Mouse (Mus musculus) heart, postnatal 4 days (tissue): Measurements from ENCODE around the gene Grm8. TPM values are rescaled to one million over a fixed set of nuclear protein-coding genes. Genes with fewer than 3 reads are reported as not detected.

Experiments used
- DNase-seq: peaks from one replicate; pipeline ENCODE4 v3.0.0; 2021
- total RNA-seq, 2 experiments: library from RNA; stranded (reverse); gene quantifications; 2 replicates each; pipeline ENCODE4 v1.2.3; 2021

Grm8 gene
- total RNA-seq, 2 experiments from 2014 or later = not detected

DNA sequence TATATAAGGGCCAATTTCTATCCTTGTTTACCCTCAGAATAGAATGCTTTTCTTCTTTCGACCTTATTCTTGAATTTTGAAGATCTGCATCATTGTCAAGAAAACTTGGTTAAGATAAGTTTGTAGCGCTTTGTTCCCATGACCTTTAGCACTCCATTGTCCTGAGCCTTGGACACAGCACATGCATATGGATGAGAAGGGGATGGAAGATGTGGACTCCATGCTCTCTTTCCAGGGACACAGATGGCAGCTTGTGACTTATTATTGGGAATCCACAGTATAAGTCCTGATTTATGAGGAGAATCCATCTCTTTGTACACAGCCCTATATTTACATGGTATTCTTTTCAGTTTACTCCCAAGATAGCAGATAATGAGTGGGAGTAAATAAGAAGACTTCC lies 554.5 kb downstream of the Grm8 start:
- DNase-seq = no peak

DNA sequence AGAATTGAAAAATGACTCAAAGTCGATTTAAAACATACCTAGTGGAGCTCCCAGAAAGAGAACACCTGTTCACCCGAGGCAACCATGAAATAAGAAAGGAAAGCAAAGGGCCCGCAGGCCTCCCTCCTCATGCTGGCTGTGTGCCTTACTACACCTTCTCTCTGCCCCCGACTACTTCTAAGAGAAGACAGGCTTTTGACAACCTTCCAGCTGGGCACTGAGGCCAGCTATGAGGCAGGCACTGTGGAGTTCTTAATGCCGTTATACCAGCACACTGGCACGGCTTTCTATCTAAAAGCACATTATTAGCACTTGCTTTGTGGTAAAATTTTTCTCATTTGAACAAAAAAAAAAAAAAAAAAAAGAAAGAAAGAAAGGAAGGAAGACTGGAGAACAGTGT lies 589.5 kb downstream of the Grm8 start:
- DNase-seq = peak; percentile 4

DNA sequence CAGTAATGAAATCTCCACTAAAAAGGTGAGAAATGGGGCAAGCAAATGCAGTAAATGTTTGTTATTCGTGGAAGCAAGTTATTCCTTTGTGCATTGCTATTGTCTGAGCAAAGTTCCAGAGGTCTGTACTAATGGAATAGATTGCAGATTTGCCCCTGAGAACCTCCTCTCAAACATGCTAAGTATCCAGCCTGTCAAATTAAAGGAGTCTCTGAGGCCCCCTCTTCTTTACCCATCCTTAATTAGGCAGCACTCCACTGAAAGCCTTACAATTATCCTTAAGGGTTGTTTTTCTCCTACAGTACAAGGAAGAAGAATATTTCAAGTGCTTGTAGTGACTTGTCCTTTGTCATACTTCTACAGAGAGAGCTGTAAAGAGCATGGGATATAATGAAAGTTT lies 617.4 kb downstream of the Grm8 start:
- no peak for DNase-seq

DNA sequence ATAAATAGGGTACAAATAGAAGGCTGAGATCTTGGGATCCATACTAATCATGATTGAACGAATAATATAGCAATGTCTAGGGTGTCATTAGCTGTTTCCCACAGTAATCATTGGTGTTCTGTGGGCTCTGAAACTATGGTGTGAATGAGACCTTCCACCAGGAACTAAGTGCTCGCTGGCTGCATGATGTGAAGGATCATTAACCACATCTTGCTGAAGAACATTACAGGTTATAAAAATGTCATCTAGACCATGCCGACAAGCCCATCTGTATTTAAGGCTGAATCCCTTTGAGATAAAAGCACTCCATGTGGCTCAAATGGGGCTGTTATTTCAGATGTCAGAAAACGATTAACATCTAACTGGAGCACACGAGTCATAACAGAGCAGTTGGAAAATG lies 674.0 kb downstream of the Grm8 start:
- DNase-seq = no peak

DNA sequence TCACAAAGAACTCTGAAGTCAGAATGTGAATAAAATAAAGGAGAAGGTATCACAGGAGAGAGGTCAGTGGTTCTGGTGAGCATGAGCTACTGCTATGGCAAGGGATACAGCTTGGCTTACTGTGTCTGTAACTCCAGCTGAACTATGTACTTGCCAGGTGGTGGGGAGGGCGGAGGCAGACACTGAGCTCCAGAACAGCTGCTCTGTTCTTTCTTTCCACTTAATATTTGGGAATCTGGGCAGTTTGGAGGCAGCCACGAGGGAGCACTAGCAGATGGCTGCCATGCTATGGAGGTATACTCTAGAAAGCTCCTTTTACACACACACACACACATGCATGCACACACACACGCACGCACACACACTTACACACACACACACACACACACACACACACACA lies 726.5 kb downstream of the Grm8 start:
- DNase-seq = no peak

DNA sequence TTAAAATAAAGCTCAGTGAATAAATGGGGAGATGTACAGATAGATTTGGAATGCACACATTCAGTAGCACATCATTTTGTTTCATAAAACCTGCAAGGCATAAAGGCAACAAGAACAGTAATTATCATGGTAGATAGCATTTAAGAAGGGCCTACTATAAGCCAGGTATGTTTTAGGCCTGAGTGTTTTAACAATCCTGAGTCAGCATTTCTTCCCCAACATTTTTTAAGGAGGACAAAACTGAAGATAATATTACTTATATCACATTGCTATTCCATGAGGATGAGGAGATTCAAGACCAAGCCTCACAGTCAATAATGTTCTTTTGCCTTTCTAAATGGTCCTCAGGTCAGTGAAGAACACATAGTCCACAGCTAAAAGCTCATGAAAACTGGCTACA lies 762.6 kb downstream of the Grm8 start:
- no peak for DNase-seq

DNA sequence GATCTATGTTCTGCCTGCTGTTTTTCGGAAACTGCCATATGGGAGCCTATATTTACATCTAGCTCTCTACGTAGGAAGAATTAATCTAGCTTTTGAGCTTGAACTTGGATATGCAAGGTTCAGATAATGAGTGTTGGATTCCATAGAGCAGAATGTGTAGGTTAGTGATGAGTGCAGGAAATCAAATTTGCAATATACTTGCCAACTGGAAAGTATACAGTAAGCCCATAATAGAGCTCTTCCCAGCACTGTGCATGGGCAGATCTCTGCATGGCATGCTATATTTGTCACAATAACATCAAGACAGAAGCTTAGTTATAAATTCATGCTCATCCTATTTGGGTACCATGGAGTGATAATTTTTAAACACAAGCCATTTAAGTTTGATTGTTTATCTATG lies 763.9 kb downstream of the Grm8 start:
- DNase-seq = no peak

DNA sequence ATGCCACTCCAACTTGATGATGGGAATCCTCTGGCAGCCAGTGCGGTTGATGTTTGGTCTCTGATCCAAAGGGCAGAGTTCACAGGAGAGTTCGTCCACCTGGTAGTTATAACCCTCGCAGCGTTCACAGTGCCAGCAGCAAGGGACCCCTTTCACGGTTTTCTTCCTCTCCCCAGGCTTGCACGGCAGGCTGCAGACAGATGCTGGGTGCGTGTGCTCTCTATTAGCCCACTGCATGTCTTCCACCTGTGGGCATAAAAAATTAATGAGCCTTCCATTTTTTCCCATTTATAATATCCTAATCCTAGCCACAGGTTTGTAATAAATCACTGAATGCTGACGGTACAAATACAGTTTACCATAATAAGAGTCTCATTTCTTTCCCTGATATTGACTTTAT lies 771.2 kb downstream of the Grm8 start:
- no peak for DNase-seq

DNA sequence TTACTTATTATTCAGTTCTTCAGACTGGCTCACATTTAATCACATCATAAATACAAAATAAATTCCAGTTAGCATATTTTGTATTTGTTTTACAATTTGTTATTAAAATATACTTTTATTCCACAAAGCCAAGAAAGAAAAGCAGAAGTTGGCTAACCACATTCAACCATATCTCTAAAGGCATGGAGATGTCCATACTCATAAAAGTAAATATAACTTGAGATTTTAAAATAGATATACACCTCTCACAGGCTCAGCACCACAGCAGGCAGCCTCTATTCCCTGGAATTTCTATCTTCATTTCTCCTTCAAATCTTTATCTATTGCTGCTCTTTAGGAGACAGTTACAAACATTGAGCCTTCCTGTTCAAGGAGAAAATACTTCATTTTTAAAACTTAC lies 774.5 kb downstream of the Grm8 start:
- DNase-seq = no peak

DNA sequence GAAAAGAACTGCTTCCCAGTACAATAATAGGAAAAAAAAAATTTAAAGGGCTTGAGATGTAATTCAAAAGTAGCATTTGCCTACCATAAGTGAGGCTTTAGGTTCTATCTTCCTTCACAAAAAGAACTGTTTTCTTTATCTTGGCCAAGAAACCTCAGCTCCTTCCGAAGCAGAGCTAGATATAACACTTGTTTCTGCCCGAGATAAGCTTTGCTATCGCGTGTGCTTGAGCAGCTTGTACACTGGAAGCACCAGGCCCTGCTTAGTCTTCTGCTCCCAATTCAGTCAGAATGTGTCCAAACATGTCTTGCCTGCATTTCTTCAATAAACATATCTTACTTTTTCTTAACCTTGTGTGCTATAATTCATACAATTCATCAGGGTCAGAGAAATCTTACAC lies 783.8 kb downstream of the Grm8 start:
- no peak for DNase-seq

DNA sequence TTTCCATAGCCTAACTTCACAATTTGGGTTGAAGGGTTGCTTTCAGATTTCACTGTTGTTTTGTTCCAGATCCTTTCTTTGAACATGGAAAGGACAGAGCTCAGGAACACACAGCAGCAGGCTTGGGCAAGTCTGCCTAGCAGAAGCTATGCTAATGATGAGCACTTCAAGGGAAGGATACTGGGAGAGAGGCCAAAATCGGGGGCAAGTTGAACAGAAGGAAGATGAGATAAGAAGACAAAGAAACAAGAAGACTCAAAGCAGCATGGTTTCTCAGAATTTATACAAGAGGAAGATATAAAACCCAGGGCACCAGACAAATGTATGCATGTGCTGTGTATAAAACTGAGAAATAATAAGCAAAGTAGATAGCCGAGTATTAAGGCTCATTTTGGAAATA lies 786.7 kb downstream of the Grm8 start:
- no peak for DNase-seq

DNA sequence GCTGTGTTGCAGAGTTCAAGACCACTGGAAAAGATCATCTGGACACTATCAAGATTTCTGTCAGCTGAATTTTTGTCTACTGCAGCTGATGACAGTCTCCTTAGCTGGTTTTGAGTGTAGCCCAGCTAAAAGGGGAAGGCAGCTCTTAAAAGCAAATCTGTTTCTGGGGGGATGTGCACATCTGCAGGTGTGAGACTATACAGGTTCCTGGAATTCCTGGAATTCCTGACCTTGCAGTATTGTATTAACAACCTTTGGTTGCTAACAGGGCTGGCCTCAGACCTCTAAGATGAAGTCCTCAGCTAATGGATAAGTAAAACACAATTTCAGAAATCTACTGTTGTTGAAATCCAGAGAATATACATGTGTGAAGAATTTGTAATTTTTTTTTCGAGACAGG lies 788.7 kb downstream of the Grm8 start:
- no peak for DNase-seq

DNA sequence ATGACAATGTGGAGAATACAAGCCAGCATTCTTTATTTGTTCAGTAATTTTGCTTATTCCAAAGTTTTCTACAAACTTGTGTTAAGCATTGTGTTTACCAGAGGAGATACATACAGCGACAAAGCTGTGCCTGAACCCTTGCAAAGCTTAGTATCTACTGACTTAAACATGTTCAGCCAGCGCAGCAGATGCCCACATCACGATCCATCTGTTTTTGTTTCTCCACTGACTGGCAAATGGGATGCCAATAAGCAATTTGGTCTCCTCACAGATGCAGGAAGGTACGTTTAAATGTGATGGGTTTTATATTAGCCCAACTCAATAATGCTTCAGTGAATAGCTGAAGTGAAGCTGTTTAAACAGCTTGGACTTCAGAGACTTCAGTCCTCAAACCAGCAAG lies 794.8 kb downstream of the Grm8 start:
- no peak for DNase-seq

DNA sequence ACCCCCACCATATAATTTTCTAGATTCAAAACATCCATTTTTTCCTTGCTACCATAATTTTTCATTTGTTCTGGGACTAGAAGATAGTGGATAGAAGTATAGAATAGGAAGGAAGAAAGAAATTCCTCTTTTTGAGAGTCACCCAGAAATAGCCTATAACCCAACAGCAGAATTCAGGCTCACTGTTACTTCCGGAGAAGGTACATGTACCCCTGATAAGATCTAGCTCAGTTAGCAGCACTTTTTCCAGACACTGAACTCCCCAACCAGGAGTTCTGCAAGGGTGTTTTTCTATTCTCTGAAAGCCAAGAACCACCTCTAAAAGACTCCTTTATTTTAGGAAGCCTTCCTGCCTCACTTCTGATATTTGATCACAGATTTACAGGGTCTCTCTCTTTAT lies 816.4 kb downstream of the Grm8 start:
- no peak for DNase-seq

DNA sequence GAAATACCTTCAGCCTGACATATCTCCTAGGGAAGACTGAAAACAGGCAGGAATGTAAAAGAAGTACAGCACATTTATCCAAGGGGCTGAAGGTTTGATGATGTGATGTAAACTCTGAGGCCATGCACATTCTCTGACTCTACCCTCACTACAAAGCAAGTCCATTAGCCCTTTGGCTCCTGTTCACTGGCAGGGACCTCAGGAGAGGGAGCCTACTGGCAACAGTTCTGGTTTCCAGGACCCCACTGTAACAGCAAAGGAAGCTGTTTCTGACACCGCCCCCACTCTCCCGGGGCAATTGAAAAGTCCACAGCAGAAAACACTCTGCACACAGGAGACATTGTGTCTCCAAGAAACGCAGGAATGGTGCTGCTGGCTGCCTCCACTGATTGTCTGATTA lies 817.6 kb downstream of the Grm8 start:
- DNase-seq = no peak

DNA sequence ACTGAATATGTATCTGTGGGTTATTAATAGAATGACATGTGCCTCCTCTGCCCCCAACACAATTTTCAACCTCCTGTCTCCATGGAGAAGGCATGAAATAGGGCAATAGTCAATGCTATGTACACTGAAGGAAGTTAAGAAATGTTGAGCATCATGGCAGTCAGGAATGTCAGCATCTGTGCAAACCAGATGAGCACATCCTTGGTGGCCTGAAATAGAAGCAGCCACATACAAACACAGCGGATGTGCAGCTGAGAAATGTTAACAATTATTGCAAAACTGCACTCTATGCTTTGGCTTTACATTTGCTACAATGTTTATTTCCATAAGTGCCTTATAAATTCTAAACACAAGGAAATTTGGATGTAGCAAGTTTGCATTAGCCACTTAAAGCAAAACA lies 819.0 kb downstream of the Grm8 start:
- DNase-seq = no peak

DNA sequence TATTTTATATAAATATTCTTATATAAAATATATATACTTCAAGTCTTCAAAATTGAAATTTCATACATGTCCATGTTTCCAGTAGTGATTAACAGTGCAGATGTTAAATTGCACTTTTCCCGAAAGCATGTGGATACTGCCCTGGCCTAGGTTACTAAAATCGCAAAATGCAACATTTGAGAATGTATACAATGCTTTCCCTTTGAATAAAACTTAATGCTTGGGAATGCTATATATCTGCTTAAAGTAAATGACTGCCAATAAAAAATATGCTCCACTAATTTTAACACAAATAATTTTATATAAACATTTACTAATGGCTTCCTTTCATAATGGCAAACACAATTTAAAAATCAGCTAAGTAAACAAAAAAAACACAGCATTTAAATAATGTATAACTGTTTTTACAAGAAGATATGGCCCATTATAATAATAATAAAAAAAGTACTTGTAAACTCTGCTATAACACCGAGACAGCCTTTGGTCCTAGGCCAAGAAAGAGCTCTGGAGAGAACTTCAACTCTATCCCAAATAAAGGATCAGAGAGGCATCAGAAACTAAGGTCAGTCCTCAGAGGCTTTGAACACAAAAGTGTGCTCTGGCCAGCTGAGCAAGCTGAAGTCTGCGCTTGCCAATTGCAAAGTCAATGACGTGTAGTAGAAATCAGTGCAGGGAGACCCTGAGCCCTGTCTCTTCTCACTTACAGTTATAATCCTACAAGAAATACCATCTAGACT lies 820.5 kb downstream of the Grm8 start:
- no peak for DNase-seq

DNA sequence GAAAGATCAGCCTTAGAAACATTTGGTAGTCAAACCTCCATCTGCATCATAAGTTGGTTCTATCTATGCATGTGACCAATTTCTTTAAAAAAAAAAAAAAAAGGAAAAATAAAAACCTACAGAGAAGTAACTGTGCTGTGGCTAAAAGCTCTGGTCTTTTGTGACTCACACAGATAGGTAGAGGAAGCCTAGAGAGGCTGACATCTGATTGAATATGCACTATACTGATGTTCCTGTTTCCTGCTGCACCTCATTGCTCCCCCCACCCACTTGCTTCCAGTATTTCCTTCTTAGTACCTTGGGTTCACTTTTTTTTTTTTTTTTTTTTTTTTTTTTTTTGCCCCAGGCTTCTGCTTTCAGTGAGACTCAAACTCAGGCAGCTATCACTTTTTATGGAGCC lies 824.6 kb downstream of the Grm8 start:
- DNase-seq = no peak

DNA sequence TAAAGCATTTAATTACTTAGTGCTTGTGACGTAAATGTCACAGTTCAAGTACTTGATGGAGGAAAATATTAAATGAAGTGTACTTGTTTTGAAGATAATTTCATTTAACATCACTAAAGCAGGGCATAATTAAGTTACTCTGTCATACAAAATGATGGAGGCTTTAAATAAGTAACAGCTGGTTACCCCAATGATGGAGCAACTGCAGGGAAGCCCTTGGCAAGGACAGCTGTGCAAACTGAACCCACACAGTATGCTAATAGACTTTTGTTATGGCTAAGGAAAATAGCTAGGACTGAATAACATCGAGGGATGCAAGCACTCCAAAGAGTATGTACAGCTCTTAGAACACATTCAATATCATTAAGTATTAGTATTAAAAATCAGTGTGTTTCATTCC lies 829.6 kb downstream of the Grm8 start:
- no peak for DNase-seq

DNA sequence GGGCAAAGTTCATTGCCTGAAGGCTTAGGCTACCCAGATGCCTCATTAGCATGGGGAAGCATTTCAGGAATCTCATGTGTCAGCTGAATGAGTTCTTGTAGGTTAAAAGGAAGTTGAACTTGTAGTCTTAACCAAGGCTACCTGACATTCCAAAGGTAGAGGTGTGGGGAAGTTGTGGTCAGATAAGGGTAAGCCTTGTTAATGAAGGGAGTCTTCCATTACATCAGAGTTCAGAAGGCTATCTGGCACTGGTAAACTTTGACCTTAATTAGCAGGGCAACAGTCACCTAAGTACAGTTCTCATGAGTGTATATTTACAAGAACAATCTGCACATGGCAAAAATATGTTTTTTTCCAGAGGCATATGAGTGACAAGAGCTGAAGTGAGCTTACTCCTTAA lies 870.0 kb downstream of the Grm8 start:
- no peak for DNase-seq

DNA sequence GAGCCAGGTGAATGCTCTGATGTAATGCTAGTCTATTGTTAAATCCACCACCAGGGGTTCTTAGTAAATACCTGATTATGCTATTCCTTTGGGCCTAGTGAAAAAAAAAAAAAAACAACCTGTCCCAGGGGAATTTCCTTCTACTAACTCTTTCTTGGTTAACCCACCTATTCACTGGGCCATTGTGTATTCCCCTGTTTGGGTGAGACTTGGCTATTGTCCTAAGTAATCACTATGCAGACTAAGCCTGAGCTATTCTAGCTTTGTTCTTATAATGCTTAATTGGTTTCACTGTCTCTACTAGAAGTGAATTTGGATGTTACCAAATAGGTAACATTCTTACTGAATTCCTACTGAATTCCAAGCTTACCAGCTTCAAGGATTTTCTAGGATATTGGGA lies 872.4 kb downstream of the Grm8 start:
- DNase-seq = no peak

DNA sequence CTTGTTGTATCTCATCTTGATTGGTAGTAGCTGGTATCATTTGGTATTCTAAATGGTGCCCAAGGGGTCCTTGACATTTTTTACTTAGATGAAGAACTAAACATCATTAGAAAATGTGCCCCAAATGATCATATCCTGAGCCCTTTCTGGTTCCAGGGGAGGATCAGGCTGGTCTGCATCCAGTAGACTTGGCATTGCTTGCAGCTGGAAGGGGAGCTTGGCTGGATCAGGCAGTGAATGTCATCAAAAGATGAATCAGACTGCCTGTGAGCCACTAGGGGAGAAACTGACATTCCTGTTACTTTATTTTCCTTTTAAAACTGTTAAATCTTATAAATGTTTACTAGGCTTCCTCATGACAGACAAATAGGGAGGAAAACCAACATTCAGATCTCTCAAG lies 894.6 kb downstream of the Grm8 start:
- no peak for DNase-seq

DNA sequence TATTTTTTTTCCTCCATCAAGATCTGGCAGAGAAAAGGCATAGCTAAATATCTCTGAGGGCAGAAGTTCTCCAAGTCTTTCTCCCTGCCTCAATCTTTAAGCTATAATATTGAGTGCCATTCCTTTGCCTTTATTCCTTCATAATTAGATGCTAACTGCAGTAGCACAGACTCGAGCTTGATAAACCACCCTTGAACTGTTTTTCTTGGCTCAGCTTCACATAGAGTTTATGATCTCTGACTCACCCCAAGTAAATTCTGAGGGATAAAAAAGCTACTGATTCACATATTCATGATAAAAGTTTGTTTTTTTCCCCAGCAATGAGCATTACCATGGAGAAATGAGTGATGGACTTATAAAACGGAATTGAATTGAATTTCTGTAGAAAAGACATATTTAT lies 895.0 kb downstream of the Grm8 start:
- DNase-seq = no peak
